Mouse (Mus musculus) bone marrow macrophage, adult 2 months (primary cell): ENCODE results near the gene Ccdc85c.

Experiments used
- CTCF ChIP-seq: IDR thresholded peaks from 2 replicates; pipeline ENCODE4 v1.5.1; 2012; ENCODE audit warnings: low read depth, mild to moderate bottlenecking, low read length, moderate library complexity
- POLR2A ChIP-seq: IDR thresholded peaks from 2 replicates; pipeline ENCODE4 v1.6.1; 2012; ENCODE audit warnings: mild to moderate bottlenecking, low read depth, low read length, borderline replicate concordance

DNA sequence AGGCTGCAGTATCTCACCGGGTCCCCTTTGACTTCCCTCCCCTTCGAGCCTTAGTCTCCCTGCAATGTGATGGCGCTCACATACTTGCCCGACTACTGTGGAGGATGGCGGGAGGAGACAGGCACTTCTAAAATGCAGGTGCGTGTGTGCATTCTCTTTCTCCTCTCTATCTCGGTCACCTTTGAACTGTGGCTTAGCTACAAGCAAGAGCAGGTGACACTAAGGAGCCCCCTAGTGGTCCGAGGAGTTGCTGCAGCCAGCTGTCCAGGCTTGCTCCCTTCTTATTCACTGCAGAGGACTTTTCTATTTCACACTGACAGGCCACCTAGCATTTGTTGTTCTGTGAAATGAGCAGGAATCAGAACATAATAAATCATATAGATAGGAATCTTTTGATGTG lies 17.7 kb upstream of the Ccdc85c start:
- no peak for TF ChIP-seq POLR2A
- TF ChIP-seq CTCF: peak; percentile 83
